Mouse (Mus musculus): ENCODE measurements around the gene Gm4985.
"Not testable (repeated sequence)": the region's sequence is repeated elsewhere in the genome, so short reads cannot be mapped to it uniquely, and the experiment has no call there.

The Gm4985 gene

DNA sequence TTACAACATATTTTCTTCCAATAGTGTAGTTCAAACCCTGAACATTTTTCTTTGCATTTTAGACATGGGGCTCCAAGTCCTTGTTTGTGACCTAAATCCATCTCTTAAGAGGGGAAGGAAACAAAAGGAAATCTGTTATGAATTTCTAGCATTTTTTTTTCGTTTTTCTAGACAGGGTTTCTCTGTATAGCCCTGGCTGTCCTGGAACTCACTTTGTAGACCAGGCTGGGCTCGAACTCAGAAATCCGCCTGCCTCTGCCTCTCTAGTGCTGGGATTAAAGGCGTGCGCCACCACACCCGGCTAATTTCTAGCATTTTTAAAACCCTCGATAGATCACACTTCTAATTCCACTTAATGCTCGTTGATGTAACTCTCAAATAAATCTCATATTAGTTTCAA, at the start of gene Gm4985:
Gene Gm4985 (minus strand): TSS at position 101 of the 400 bp plus-strand sequence.
- TF ChIP-seq GATA4 (IDR thresholded peaks at IDR 0.05; ENCODE audit: insufficient replicate concordance, low read length), result not testable (repeated sequence)

DNA sequence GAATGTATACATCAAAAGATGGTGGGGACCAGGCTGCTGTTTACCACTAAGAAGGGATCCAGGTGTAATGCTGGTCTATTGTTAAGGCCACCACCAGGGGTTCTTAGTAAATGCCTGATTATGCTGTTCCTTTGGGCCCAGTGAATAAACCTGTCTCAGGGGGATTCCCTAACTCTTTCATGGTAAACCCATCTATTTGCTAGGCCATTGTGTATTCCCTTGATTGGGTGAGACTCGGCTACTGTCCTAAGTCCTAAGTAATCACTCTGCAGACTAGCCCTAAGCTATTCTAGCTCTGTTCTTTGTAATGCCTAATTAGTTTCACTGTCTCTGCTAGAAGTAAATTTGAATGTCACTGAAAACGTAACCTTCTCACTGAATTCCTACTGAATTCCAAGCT, 4.6 kb downstream of the Gm4985 start:
- no peak for TF ChIP-seq GATA4 (IDR thresholded peaks at IDR 0.05; ENCODE audit: insufficient replicate concordance, low read length)
